Mouse (Mus musculus): ENCODE measurements around the gene Sec14l1. TPM values are rescaled to one million over a fixed set of nuclear protein-coding genes. Genes with fewer than 3 reads are reported as not detected.
A peak's percentile ranks its signal among the peaks of the same experiment; 100 is the strongest.

Gene Sec14l1
- polyA plus RNA-seq, 1 experiment from 2014 or later, result 9.2 TPM

- no peak for ATAC-seq
- H3K36me3 ChIP-seq (replicated peaks; ENCODE audit: insufficient read depth, low read length), result no peaks in the 10 kb centered on the region; the same call in 1 of the 2 replicates
- DNase-seq, result no peak
- H3K9ac ChIP-seq (replicated peaks), result no peak overlapping the region; the same call in 1 of the 2 replicates
- peaks cover 7% of the 10 kb centered on the region for H3K4me1 ChIP-seq (ENCODE audit: insufficient read depth)
- H3K27ac ChIP-seq (ENCODE audit: low read depth), result peak overlapping the region; percentile 11; the same call in 1 of the 2 replicates
- H3K4me3 ChIP-seq (ENCODE audit: low read depth, low read length), result no peak overlapping the region
- H3K27me3 ChIP-seq (ENCODE audit: insufficient read depth, low read length), result no peaks in the 10 kb centered on the region
- no peak overlapping the region for H3K4me2 ChIP-seq (ENCODE audit: low read depth, low read length)
- WGBS (ENCODE audit: insufficient replicate concordance), result 47% methylated on average over 16 of the region's 17 CpGs
- no peaks in the 10 kb centered on the region for H3K9me3 ChIP-seq (ENCODE audit: low read length)
- TF ChIP-seq EP300 (IDR thresholded peaks at IDR 0.05; ENCODE audit: low read depth) (no peak), CTCF (IDR thresholded peaks at IDR 0.05; ENCODE audit: low read depth) (no peak; the same call in 1 of the 2 replicates)
Observed at GRCm38 (mm10) chr11:117135457-117136290, 20.7 kb downstream of the Sec14l1 start.

GRCm38 (mm10) chr11:117136880-117137279, 21.9 kb downstream of the Sec14l1 start:
- H3K27ac ChIP-seq (ENCODE audit: low read depth), result no peak overlapping the region
- H3K4me1 ChIP-seq (ENCODE audit: insufficient read depth), result peaks cover 7% of the 10 kb centered on the region
- ATAC-seq, result 0 out of 2 replicates have a peak, but pooled peaks have one; percentile 40
- H3K9me3 ChIP-seq (ENCODE audit: low read length), result no peaks in the 10 kb centered on the region
- 63% methylated on average over 14 of the region's 14 CpGs for WGBS (ENCODE audit: insufficient replicate concordance)
- no peak overlapping the region for H3K4me3 ChIP-seq (ENCODE audit: low read depth, low read length)
- H3K27me3 ChIP-seq (ENCODE audit: insufficient read depth, low read length), result no peaks in the 10 kb centered on the region
- H3K36me3 ChIP-seq (replicated peaks; ENCODE audit: insufficient read depth, low read length), result peaks cover 4% of the 10 kb centered on the region; the same call in 1 of the 2 replicates
- no peak for TF ChIP-seq CTCF (IDR thresholded peaks at IDR 0.05; ENCODE audit: low read depth)
- TF ChIP-seq EP300 (IDR thresholded peaks at IDR 0.05; ENCODE audit: low read depth), result no peak
- DNase-seq, result no peak
- no peak overlapping the region for H3K9ac ChIP-seq (replicated peaks)
- H3K4me2 ChIP-seq (ENCODE audit: low read depth, low read length), result no peak overlapping the region

GRCm38 (mm10) chr11:117138213-117138761, 23.3 kb downstream of the Sec14l1 start:
- 82% methylated on average over 9 of the region's 9 CpGs for WGBS (ENCODE audit: insufficient replicate concordance)
- no peak overlapping the region for H3K27ac ChIP-seq (ENCODE audit: low read depth)
- ATAC-seq (no peak), DNase-seq (no peak)
- H3K9ac ChIP-seq (replicated peaks), result no peak overlapping the region
- no peaks in the 10 kb centered on the region for H3K9me3 ChIP-seq (ENCODE audit: low read length)
- H3K4me3 ChIP-seq (ENCODE audit: low read depth, low read length), result no peak overlapping the region
- no peak for TF ChIP-seq EP300 (IDR thresholded peaks at IDR 0.05; ENCODE audit: low read depth)
- H3K36me3 ChIP-seq (replicated peaks; ENCODE audit: insufficient read depth, low read length), result peaks cover 5% of the 10 kb centered on the region
- H3K27me3 ChIP-seq (ENCODE audit: insufficient read depth, low read length), result no peaks in the 10 kb centered on the region
- H3K4me2 ChIP-seq (ENCODE audit: low read depth, low read length), result no peak overlapping the region
- H3K4me1 ChIP-seq (ENCODE audit: insufficient read depth), result peaks cover 7% of the 10 kb centered on the region

- Histone ChIP-seq H3K27me3 (ENCODE audit: insufficient read depth, low read length) (no peaks in the 10 kb centered on the region), H3K4me1 (ENCODE audit: insufficient read depth) (peaks cover 7% of the 10 kb centered on the region), H3K36me3 (replicated peaks; ENCODE audit: insufficient read depth, low read length) (peaks cover 12% of the 10 kb centered on the region), H3K9me3 (ENCODE audit: low read length) (no peaks in the 10 kb centered on the region), H3K9ac (replicated peaks) (no peak overlapping the region), H3K27ac (ENCODE audit: low read depth) (no peak overlapping the region), H3K4me3 (ENCODE audit: low read depth, low read length) (no peak overlapping the region), H3K4me2 (ENCODE audit: low read depth, low read length) (no peak overlapping the region)
- no peak for ATAC-seq
- 67% methylated on average over 12 of the region's 12 CpGs for WGBS (ENCODE audit: insufficient replicate concordance)
- TF ChIP-seq EP300 (IDR thresholded peaks at IDR 0.05; ENCODE audit: low read depth) (no peak), CTCF (IDR thresholded peaks at IDR 0.05; ENCODE audit: low read depth) (no peak)
- no peak for DNase-seq
Observed at GRCm38 (mm10) chr11:117138795-117139463, 24.0 kb downstream of the Sec14l1 start.

- H3K36me3 ChIP-seq (replicated peaks; ENCODE audit: insufficient read depth, low read length), result peaks cover 29% of the 10 kb centered on the region
Observed at GRCm38 (mm10) chr11:117141376-117142001, 26.5 kb downstream of the Sec14l1 start.

More at GRCm38 (mm10) chr11:117141376-117142001, 26.5 kb downstream of the Sec14l1 start:
- no peaks in the 10 kb centered on the region for H3K4me1 ChIP-seq (ENCODE audit: insufficient read depth)
- no peaks in the 10 kb centered on the region for H3K27me3 ChIP-seq (ENCODE audit: insufficient read depth, low read length)
- 83% methylated on average over 18 of the region's 18 CpGs for WGBS (ENCODE audit: insufficient replicate concordance)
- no peak overlapping the region for H3K4me3 ChIP-seq (ENCODE audit: low read depth, low read length)
- H3K9me3 ChIP-seq (ENCODE audit: low read length), result no peaks in the 10 kb centered on the region
- H3K4me2 ChIP-seq (ENCODE audit: low read depth, low read length), result no peak overlapping the region
- no peak for DNase-seq
- no peak overlapping the region for H3K27ac ChIP-seq (ENCODE audit: low read depth)
- no peak for TF ChIP-seq EP300 (IDR thresholded peaks at IDR 0.05; ENCODE audit: low read depth)
- no peak for TF ChIP-seq CTCF (IDR thresholded peaks at IDR 0.05; ENCODE audit: low read depth)
- no peak for ATAC-seq
- no peak overlapping the region for H3K9ac ChIP-seq (replicated peaks)

Measured in liver, postnatal 0 days (tissue).